In the genomic region with DNA sequence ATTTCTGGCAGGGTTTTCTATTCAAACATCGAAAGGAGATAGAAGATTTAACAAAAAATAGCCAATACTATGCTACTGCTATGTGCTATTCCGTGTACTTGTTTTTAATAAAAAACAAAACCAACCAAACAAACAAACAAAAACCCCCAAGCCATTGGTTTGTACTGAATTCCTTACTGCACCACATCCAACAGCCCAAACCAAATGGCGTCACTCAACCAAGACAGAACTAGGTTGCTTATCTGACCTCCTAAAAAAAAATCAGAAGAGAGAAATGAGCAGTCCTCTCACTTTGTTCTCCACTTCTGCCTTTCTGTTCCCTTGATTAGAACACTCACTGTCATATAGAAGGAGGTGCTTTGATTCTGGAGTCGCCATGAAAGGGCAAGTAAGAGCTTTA, we compare ENCODE assay signal across 22 mouse cellular contexts.
DNase-seq lines count a peak whose midpoint lies in the region; ATAC-seq and TF ChIP-seq lines count a peak whose summit lies in the region.
"Had no signal": no experiment of that assay in that cellular context is flagged by ENCODE, and none has a peak within 500 bp of the region (broad histone marks: within the 10 kb centered on the region; RNA-seq: fewer than 3 reads in every experiment).

No protein-coding gene starts in this region.

- DNase-seq in heart, adult 11 months, result peak; percentile 64
- no peak for DNase-seq in heart, postnatal 14 days
- no peak for DNase-seq in midbrain, embryonic 10.5 days (ENCODE audit: low spot score)
- no peak for DNase-seq in forebrain, postnatal 0 days
- no peak for DNase-seq in urinary bladder, adult 18-20 months (ENCODE audit: low spot score in 2 of 2)
- DNase-seq: adrenal gland, adult 2 months; cerebellum, adult 11-12 months; gastrocnemius, postnatal 14 days; heart, adult 18-20 months; kidney, adult 8-10 months; lung, adult 18-20 months; lung, postnatal 10 days; thymus, adult 2 months had no signal

- no peaks in the 10 kb centered on the region for H3K9me3 ChIP-seq in midbrain, embryonic 10.5 days (replicated peaks)
- H3K9me3 ChIP-seq in midbrain, embryonic 16.5 days (replicated peaks; ENCODE audit: control insufficient read depth, low read length, poor library complexity, severe bottlenecking), result no peaks in the 10 kb centered on the region; the same call in 1 of the 2 replicates
- no peaks in the 10 kb centered on the region for H3K9me3 ChIP-seq in forebrain, postnatal 0 days (ENCODE audit: low read length)
- no peaks in the 10 kb centered on the region for H3K9me3 ChIP-seq in neural tube, embryonic 15.5 days (replicated peaks)
- H3K9me3 ChIP-seq: embryonic facial prominence, embryonic 10.5 days; G1E; liver, embryonic 12.5 days; midbrain, embryonic 12.5 days had no signal

- 76% methylated on average over 4 of the region's 4 CpGs for WGBS in midbrain, embryonic 10.5 days
- WGBS in midbrain, embryonic 16.5 days, result 71% methylated on average over 4 of the region's 4 CpGs
- WGBS in forebrain, postnatal 0 days, result 58% methylated on average over 4 of the region's 4 CpGs
- WGBS in neural tube, embryonic 15.5 days, result 87% methylated on average over 4 of the region's 4 CpGs

- H3K4me1 ChIP-seq in midbrain, embryonic 10.5 days, result peaks cover 48% of the 10 kb centered on the region
- peaks cover 27% of the 10 kb centered on the region for H3K4me1 ChIP-seq in midbrain, embryonic 16.5 days (ENCODE audit: control insufficient read depth, insufficient read depth, low read length)
- H3K4me1 ChIP-seq in forebrain, postnatal 0 days (ENCODE audit: insufficient read depth), result peaks cover 28% of the 10 kb centered on the region
- H3K4me1 ChIP-seq in neural tube, embryonic 15.5 days, result peaks cover 34% of the 10 kb centered on the region

- no peaks in the 10 kb centered on the region for H3K36me3 ChIP-seq in midbrain, embryonic 10.5 days
- no peaks in the 10 kb centered on the region for H3K36me3 ChIP-seq in midbrain, embryonic 16.5 days (ENCODE audit: control insufficient read depth, insufficient read depth, low read length)
- no peaks in the 10 kb centered on the region for H3K36me3 ChIP-seq in forebrain, postnatal 0 days (ENCODE audit: insufficient read depth)
- H3K36me3 ChIP-seq in neural tube, embryonic 15.5 days, result no peaks in the 10 kb centered on the region
- H3K36me3 ChIP-seq: embryonic facial prominence, embryonic 10.5 days; G1E; heart, embryonic 13.5 days; limb, embryonic 13.5 days; liver, embryonic 12.5 days; midbrain, embryonic 12.5 days had no signal

- intact Hi-C loops in heart, postnatal 14 days (cut with DNase I), result loop anchor here (5.0 to 10.0 kb wide), 4 partner anchors 37 to 97 kb away; partner anchors contain the start of gene Klf7

- H3K4me3 ChIP-seq in midbrain, embryonic 10.5 days, result no peak overlapping the region
- no peak overlapping the region for H3K4me3 ChIP-seq in midbrain, embryonic 16.5 days (ENCODE audit: low read depth, low read length)
- H3K4me3 ChIP-seq in forebrain, postnatal 0 days (ENCODE audit: low read depth, low read length), result no peak overlapping the region
- no peak overlapping the region for H3K4me3 ChIP-seq in neural tube, embryonic 15.5 days (replicated peaks)
- H3K4me3 ChIP-seq: embryonic facial prominence, embryonic 10.5 days; heart, embryonic 13.5 days; limb, embryonic 13.5 days; liver, embryonic 12.5 days; midbrain, embryonic 12.5 days had no signal

- H3K27me3 ChIP-seq in midbrain, embryonic 10.5 days (ENCODE audit: low read depth, poor library complexity, severe bottlenecking), result no peaks in the 10 kb centered on the region
- no peaks in the 10 kb centered on the region for H3K27me3 ChIP-seq in midbrain, embryonic 16.5 days (ENCODE audit: control insufficient read depth, insufficient read depth, low read depth, low read length)
- H3K27me3 ChIP-seq in forebrain, postnatal 0 days (ENCODE audit: insufficient read depth, low read length), result no peaks in the 10 kb centered on the region
- H3K27me3 ChIP-seq in neural tube, embryonic 15.5 days (replicated peaks), result no peaks in the 10 kb centered on the region
- H3K27me3 ChIP-seq: heart, embryonic 13.5 days; limb, embryonic 13.5 days; liver, embryonic 12.5 days had no signal

- no peak overlapping the region for H3K9ac ChIP-seq in midbrain, embryonic 16.5 days (ENCODE audit: low read depth, low read length)
- no peak overlapping the region for H3K9ac ChIP-seq in forebrain, postnatal 0 days
- H3K9ac ChIP-seq in neural tube, embryonic 15.5 days (replicated peaks), result no peak overlapping the region
- H3K9ac ChIP-seq: heart, embryonic 13.5 days; limb, embryonic 13.5 days; liver, embryonic 12.5 days had no signal

- no peak for ATAC-seq in midbrain, embryonic 16.5 days
- ATAC-seq in forebrain, postnatal 0 days, result no peak
- ATAC-seq in neural tube, embryonic 15.5 days (ENCODE audit: low FRiP score), result no peak
- ATAC-seq: liver, embryonic 12.5 days had no signal

- no peak overlapping the region for H3K4me2 ChIP-seq in midbrain, embryonic 16.5 days (ENCODE audit: low read length)
- H3K4me2 ChIP-seq in forebrain, postnatal 0 days (ENCODE audit: low read depth), result no peak overlapping the region
- no peak overlapping the region for H3K4me2 ChIP-seq in neural tube, embryonic 15.5 days
- H3K4me2 ChIP-seq: heart, embryonic 13.5 days; limb, embryonic 13.5 days; liver, embryonic 12.5 days; midbrain, embryonic 12.5 days had no signal

- H3K27ac ChIP-seq in midbrain, embryonic 10.5 days (replicated peaks), result peak overlapping the region; percentile 42; the same call in 1 of the 2 replicates
- H3K27ac ChIP-seq in midbrain, embryonic 16.5 days (ENCODE audit: low read length), result no peak overlapping the region; the same call in 1 of the 2 replicates
- peak overlapping the region; percentile 11; the same call in 1 of the 2 replicates for H3K27ac ChIP-seq in forebrain, postnatal 0 days (ENCODE audit: low read depth, low read length)
- 0 out of 2 replicates have a peak overlapping the region, but pooled peaks have one; percentile 6 for H3K27ac ChIP-seq in neural tube, embryonic 15.5 days (replicated peaks)
- H3K27ac ChIP-seq: embryonic facial prominence, embryonic 10.5 days; heart, embryonic 13.5 days; limb, embryonic 13.5 days; liver, embryonic 12.5 days; midbrain, embryonic 12.5 days; stomach, postnatal 0 days had no signal

- TF ChIP-seq CTCF in forebrain, postnatal 0 days (IDR thresholded peaks at IDR 0.05; ENCODE audit: low read depth), result no peak
